Mouse (Mus musculus) kidney, postnatal 0 days (tissue): ENCODE data around the gene Chd5. TPM values are rescaled to one million over a fixed set of nuclear protein-coding genes. Genes with fewer than 3 reads are reported as not detected.

Source experiments
- ATAC-seq: fragments of 200-750 bp; cut with Nextera tagmentation; replicated peaks from 2 replicates; pipeline ENCODE4 v1.8.0; 2017; ENCODE audit warnings: low read depth, moderate number of reproducible peaks, moderate TSS enrichment, moderate library complexity; ENCODE audit not compliant: low FRiP score
- DNase-seq: peaks from one replicate; pipeline ENCODE4 v3.0.0-alpha.2; 2016; ENCODE audit warnings: low spot score
- H3K27ac ChIP-seq: fragments of 300-500 bp; sonication (generic); 2 replicates; pipeline ENCODE4 v1.5.1; 2014; ENCODE audit warnings: mild to moderate bottlenecking
- H3K27me3 ChIP-seq: fragments of 300-500 bp; sonication (generic); 2 replicates; pipeline ENCODE4 v1.6.1; 2014; ENCODE audit warnings: low read length, mixed read lengths; ENCODE audit not compliant: insufficient read depth
- H3K36me3 ChIP-seq: fragments of 300-500 bp; sonication (generic); 2 replicates; pipeline ENCODE4 v1.6.1; 2014; ENCODE audit warnings: low read length, mixed read lengths; ENCODE audit not compliant: insufficient read depth
- H3K4me1 ChIP-seq: fragments of 300-500 bp; sonication (generic); replicated peaks from 2 replicates; pipeline ENCODE4 v1.6.1; 2014; ENCODE audit warnings: antibody characterized with exemption, low read length, mixed read lengths; ENCODE audit not compliant: insufficient read depth
- H3K4me2 ChIP-seq: fragments of 300-500 bp; sonication (generic); 2 replicates; pipeline ENCODE4 v1.6.1; 2014; ENCODE audit warnings: mild to moderate bottlenecking, low read length, moderate library complexity, mixed read lengths
- H3K4me3 ChIP-seq: fragments of 300-500 bp; sonication (generic); replicated peaks from 2 replicates; pipeline ENCODE4 v1.5.1; 2014; ENCODE audit warnings: low read depth, low read length
- H3K9ac ChIP-seq: fragments of 300-500 bp; sonication (generic); 2 replicates; pipeline ENCODE4 v1.6.1; 2014; ENCODE audit warnings: low read depth, low read length
- H3K9me3 ChIP-seq: fragments of 300-500 bp; sonication (generic); replicated peaks from 2 replicates; pipeline ENCODE4 v1.6.1; 2016; ENCODE audit warnings: low read length, inconsistent platforms, mixed read lengths
- CTCF ChIP-seq: IDR thresholded peaks from 2 replicates; pipeline ENCODE4 v1.5.1; 2016; ENCODE audit warnings: antibody characterized with exemption, low read depth, mild to moderate bottlenecking, moderate library complexity
- WGBS: fragments of 180-500 bp; shearing (Covaris S2); extraction: QIAGEN DNeasy Blood & Tissue Kit; methylation state at CpG from one replicate; pipeline ENCODE4 v1.1.7; 2014; 5-methylcytosine and 5-hydroxymethylcytosine counted together
- polyA plus RNA-seq: library from polyadenylated mRNA; unstranded; fragments of >200 nt; fragmentation: Nextera tagmentation; extraction: Ambion mirVana; gene quantifications from 2 replicates; pipeline ENCODE4 v1.2.1, GENCODE M21; 2015

The Chd5 gene
- polyA plus RNA-seq, 1 experiment from 2014 or later = 0.04 TPM

DNA sequence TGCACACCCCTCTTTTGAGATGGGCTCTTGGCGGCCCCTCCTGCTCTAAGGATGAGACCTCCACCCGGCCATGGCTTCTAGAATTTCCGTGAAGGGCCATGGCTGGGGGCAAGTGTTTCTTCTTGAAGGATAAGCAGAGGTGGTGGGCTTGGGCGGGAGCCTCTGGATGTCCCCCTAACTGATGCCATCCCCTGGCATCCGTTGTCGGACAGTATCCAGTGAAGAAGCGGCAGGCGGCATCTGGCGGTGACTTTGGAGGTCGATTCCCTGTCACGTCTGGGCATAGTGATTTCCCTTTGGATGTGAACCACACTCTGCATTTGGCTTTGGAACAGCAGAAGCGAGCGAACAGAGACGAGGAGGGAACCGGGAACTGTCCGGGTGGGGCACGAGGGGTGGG lies 54.2 kb downstream of the Chd5 start:
- TF ChIP-seq CTCF = no peak
- ATAC-seq = no peak
- no peak overlapping the region for H3K9ac ChIP-seq
- no peaks in the 10 kb centered on the region for H3K36me3 ChIP-seq
- H3K27ac ChIP-seq = no peak overlapping the region
- no peaks in the 10 kb centered on the region for H3K27me3 ChIP-seq
- no peaks in the 10 kb centered on the region for H3K4me1 ChIP-seq
- WGBS = 87% methylated on average over 17 of the region's 17 CpGs
- H3K9me3 ChIP-seq = no peaks in the 10 kb centered on the region
- no peak overlapping the region for H3K4me3 ChIP-seq
- no peak overlapping the region for H3K4me2 ChIP-seq
- DNase-seq = no peak

DNA sequence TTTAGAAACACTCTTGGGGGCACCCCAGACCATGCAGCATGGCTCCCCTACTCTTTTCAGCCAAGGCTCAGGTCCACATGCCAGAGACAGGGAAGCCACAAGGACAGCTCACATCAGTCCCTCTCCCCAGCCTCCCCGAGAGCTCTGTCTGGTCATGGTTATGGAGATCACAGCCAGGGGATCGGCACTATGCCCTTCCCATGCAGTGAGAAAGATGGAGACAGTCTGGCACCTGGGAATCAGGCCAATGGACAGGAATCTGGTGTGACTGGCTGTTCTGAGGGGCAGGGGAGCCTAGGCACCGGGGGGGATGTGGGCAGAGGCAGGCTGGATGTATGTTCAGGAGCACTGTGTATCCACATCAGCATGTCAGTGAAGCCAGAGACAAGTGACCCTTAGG lies 60.5 kb downstream of the Chd5 start:
- H3K27ac ChIP-seq = no peak overlapping the region
- H3K4me1 ChIP-seq = no peaks in the 10 kb centered on the region
- 70% methylated on average over 3 of the region's 3 CpGs for WGBS
- ATAC-seq (no peak), DNase-seq (no peak)
- no peaks in the 10 kb centered on the region for H3K27me3 ChIP-seq
- no peaks in the 10 kb centered on the region for H3K9me3 ChIP-seq
- TF ChIP-seq CTCF = no peak
- H3K4me3 ChIP-seq = no peak overlapping the region
- H3K4me2 ChIP-seq = no peak overlapping the region
- H3K9ac ChIP-seq = no peak overlapping the region
- no peaks in the 10 kb centered on the region for H3K36me3 ChIP-seq

DNA sequence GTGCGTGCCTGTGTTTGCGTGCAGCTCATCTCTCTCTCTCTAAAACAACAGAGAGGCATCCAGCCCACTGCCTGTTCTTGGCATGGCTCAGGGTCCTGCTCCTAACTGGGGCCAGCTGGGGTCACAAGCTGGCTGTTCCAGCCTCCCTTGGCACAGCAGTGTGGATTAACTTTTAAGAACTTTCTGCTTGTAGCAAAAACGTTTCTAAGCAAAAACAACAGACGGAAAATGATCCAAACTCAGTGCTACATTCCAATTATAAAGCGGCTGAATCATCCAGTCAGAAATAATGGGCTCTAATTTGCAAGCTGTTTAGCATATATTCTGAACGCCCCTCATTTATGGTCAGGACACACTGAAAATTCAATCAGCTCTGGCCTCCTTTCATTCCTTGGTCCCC lies 66.7 kb downstream of the Chd5 start:
- Histone ChIP-seq H3K4me1 (no peaks in the 10 kb centered on the region), H3K4me2 (no peak overlapping the region), H3K9ac (no peak overlapping the region), H3K9me3 (no peaks in the 10 kb centered on the region), H3K27ac (no peak overlapping the region), H3K4me3 (no peak overlapping the region), H3K27me3 (no peaks in the 10 kb centered on the region), H3K36me3 (no peaks in the 10 kb centered on the region)
- DNase-seq (no peak), ATAC-seq (no peak)
- WGBS = 72% methylated on average over 6 of the region's 6 CpGs
- no peak for TF ChIP-seq CTCF

GRCm38 (mm10) chr4:152405671-152406201 lies 67.3 kb downstream of the Chd5 start:
- Histone ChIP-seq H3K36me3 (no peaks in the 10 kb centered on the region), H3K4me2 (no peak overlapping the region), H3K27me3 (no peaks in the 10 kb centered on the region), H3K9ac (no peak overlapping the region), H3K4me1 (no peaks in the 10 kb centered on the region), H3K9me3 (no peaks in the 10 kb centered on the region), H3K27ac (no peak overlapping the region), H3K4me3 (no peak overlapping the region)
- 75% methylated on average over 7 of the region's 7 CpGs for WGBS
- TF ChIP-seq CTCF = no peak
- DNase-seq (no peak), ATAC-seq (no peak)

DNA sequence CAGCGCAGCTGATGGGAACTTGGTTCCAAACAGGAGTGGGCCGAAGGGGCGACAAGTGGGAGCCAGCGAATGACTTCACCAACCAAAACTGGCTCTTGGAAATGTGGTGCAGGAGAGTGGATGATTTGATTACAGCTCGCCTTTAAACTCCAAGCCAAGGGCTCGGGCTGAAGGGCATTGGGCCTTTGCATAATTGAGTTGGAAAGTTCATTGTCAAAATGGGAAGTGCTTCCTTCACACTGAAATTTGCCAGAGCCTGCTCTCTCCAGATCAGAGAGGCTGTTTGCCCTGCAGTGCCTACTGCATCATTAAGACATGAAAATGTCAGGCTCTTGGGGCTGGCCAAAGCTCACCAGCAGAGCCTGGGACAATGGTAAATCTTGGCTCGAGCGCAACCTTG lies 68.1 kb downstream of the Chd5 start:
- Histone ChIP-seq H3K9me3 (no peaks in the 10 kb centered on the region), H3K4me1 (no peaks in the 10 kb centered on the region), H3K27me3 (no peaks in the 10 kb centered on the region), H3K9ac (no peak overlapping the region), H3K27ac (no peak overlapping the region), H3K36me3 (no peaks in the 10 kb centered on the region), H3K4me2 (no peak overlapping the region), H3K4me3 (no peak overlapping the region)
- ATAC-seq (no peak), DNase-seq (no peak)
- 87% methylated on average over 8 of the region's 8 CpGs for WGBS
- TF ChIP-seq CTCF = no peak

- H3K36me3 ChIP-seq = no peaks in the 10 kb centered on the region
- DNase-seq (no peak), ATAC-seq (no peak)
- no peak for TF ChIP-seq CTCF
- no peak overlapping the region for H3K4me2 ChIP-seq
- H3K4me3 ChIP-seq = no peak overlapping the region
- no peaks in the 10 kb centered on the region for H3K9me3 ChIP-seq
- H3K9ac ChIP-seq = no peak overlapping the region
- H3K4me1 ChIP-seq = no peaks in the 10 kb centered on the region
- H3K27me3 ChIP-seq = no peaks in the 10 kb centered on the region
- 45% methylated on average over 13 of the region's 13 CpGs for WGBS
- H3K27ac ChIP-seq = no peak overlapping the region
Measured at GRCm38 (mm10) chr4:152410961-152411360, 72.5 kb downstream of the Chd5 start.

GRCm38 (mm10) chr4:152412524-152413080 lies 74.2 kb downstream of the Chd5 start:
- Histone ChIP-seq H3K4me2 (no peak overlapping the region), H3K9me3 (no peaks in the 10 kb centered on the region), H3K36me3 (no peaks in the 10 kb centered on the region), H3K9ac (no peak overlapping the region), H3K4me1 (no peaks in the 10 kb centered on the region), H3K27ac (no peak overlapping the region), H3K27me3 (no peaks in the 10 kb centered on the region; the same call in 1 of the 2 replicates), H3K4me3 (no peak overlapping the region)
- TF ChIP-seq CTCF = no peak
- DNase-seq (no peak), ATAC-seq (no peak)
- 66% methylated on average over 3 of the region's 3 CpGs for WGBS
